Mouse (Mus musculus): Measurements from ENCODE around the gene Ppm1h. TPM values are rescaled to one million over a fixed set of nuclear protein-coding genes. Genes with fewer than 3 reads are reported as not detected.
A peak's percentile ranks its signal among the peaks of the same experiment; 100 is the strongest.

The Ppm1h gene
- polyA plus RNA-seq, 1 experiment from 2014 or later: 24.7 TPM

- Histone ChIP-seq H3K27ac (ENCODE audit: low read length) (no peak overlapping the region), H3K4me1 (ENCODE audit: insufficient read depth, low read length) (peaks cover 10% of the 10 kb centered on the region), H3K36me3 (ENCODE audit: insufficient read depth, low read length) (0 out of 2 replicates have a peak, but pooled peaks cover 3% of the 10 kb centered on the region), H3K27me3 (ENCODE audit: insufficient read depth, low read length) (no peaks in the 10 kb centered on the region), H3K4me3 (ENCODE audit: low read length) (no peak overlapping the region), H3K9me3 (ENCODE audit: low read length) (peaks cover 4% of the 10 kb centered on the region; the same call in 1 of the 2 replicates), H3K4me2 (replicated peaks; ENCODE audit: low read depth, low read length) (no peak overlapping the region), H3K9ac (replicated peaks; ENCODE audit: low read length) (no peak overlapping the region)
- ATAC-seq (ENCODE audit: low FRiP score, low TSS enrichment): no peak
- WGBS: 91% methylated on average over 1 of the region's 1 CpGs
Measured at GRCm38 (mm10) chr10:122696335-122696734, 17.8 kb downstream of the Ppm1h start.

GRCm38 (mm10) chr10:122698347-122698746 is 19.8 kb downstream of the Ppm1h start:
- Histone ChIP-seq H3K9ac (replicated peaks; ENCODE audit: low read length) (no peak overlapping the region), H3K9me3 (ENCODE audit: low read length) (peaks cover 4% of the 10 kb centered on the region; the same call in 1 of the 2 replicates), H3K4me2 (replicated peaks; ENCODE audit: low read depth, low read length) (no peak overlapping the region), H3K4me1 (ENCODE audit: insufficient read depth, low read length) (peaks cover 10% of the 10 kb centered on the region), H3K27ac (ENCODE audit: low read length) (no peak overlapping the region), H3K36me3 (ENCODE audit: insufficient read depth, low read length) (0 out of 2 replicates have a peak, but pooled peaks cover 3% of the 10 kb centered on the region), H3K4me3 (ENCODE audit: low read length) (no peak overlapping the region), H3K27me3 (ENCODE audit: insufficient read depth, low read length) (no peaks in the 10 kb centered on the region)
- ATAC-seq (ENCODE audit: low FRiP score, low TSS enrichment): no peak
- 86% methylated on average over 5 of the region's 5 CpGs for WGBS

- no peak overlapping the region for H3K27ac ChIP-seq (ENCODE audit: low read length)
- WGBS: 84% methylated on average over 5 of the region's 5 CpGs
- H3K9ac ChIP-seq (replicated peaks; ENCODE audit: low read length): no peak overlapping the region
- no peaks in the 10 kb centered on the region for H3K9me3 ChIP-seq (ENCODE audit: low read length)
- ATAC-seq (ENCODE audit: low FRiP score, low TSS enrichment): no peak
- H3K27me3 ChIP-seq (ENCODE audit: insufficient read depth, low read length): no peaks in the 10 kb centered on the region
- no peaks in the 10 kb centered on the region for H3K4me1 ChIP-seq (ENCODE audit: insufficient read depth, low read length)
- H3K36me3 ChIP-seq (ENCODE audit: insufficient read depth, low read length): no peaks in the 10 kb centered on the region
- H3K4me3 ChIP-seq (ENCODE audit: low read length): no peak overlapping the region
- H3K4me2 ChIP-seq (replicated peaks; ENCODE audit: low read depth, low read length): no peak overlapping the region
Measured at GRCm38 (mm10) chr10:122704901-122705300, 26.3 kb downstream of the Ppm1h start.

- H3K4me1 ChIP-seq (ENCODE audit: insufficient read depth, low read length): 0 out of 2 replicates have a peak, but pooled peaks cover under 1% of the 10 kb centered on the region
- H3K27me3 ChIP-seq (ENCODE audit: insufficient read depth, low read length): no peaks in the 10 kb centered on the region
- H3K4me3 ChIP-seq (ENCODE audit: low read length): no peak overlapping the region
- no peaks in the 10 kb centered on the region for H3K9me3 ChIP-seq (ENCODE audit: low read length)
- H3K9ac ChIP-seq (replicated peaks; ENCODE audit: low read length): no peak overlapping the region
- WGBS: 85% methylated on average over 6 of the region's 6 CpGs
- no peak overlapping the region for H3K4me2 ChIP-seq (replicated peaks; ENCODE audit: low read depth, low read length)
- ATAC-seq (ENCODE audit: low FRiP score, low TSS enrichment): no peak
- H3K27ac ChIP-seq (ENCODE audit: low read length): no peak overlapping the region
- H3K36me3 ChIP-seq (ENCODE audit: insufficient read depth, low read length): no peaks in the 10 kb centered on the region
Measured at GRCm38 (mm10) chr10:122705457-122705856, 26.9 kb downstream of the Ppm1h start.

- ATAC-seq (ENCODE audit: low FRiP score, low TSS enrichment): no peak
- H3K27ac ChIP-seq (ENCODE audit: low read length): peak overlapping the region; percentile 31; the same call in 1 of the 2 replicates
Measured at GRCm38 (mm10) chr10:122711381-122711811, 32.8 kb downstream of the Ppm1h start.

GRCm38 (mm10) chr10:122712307-122712706 is 33.7 kb downstream of the Ppm1h start:
- H3K36me3 ChIP-seq (ENCODE audit: insufficient read depth, low read length): no peaks in the 10 kb centered on the region
- H3K9ac ChIP-seq (replicated peaks; ENCODE audit: low read length): no peak overlapping the region
- ATAC-seq (ENCODE audit: low FRiP score, low TSS enrichment): peak; percentile 79
- H3K4me1 ChIP-seq (ENCODE audit: insufficient read depth, low read length): peaks cover 22% of the 10 kb centered on the region; the same call in 1 of the 2 replicates
- no peak overlapping the region for H3K4me2 ChIP-seq (replicated peaks; ENCODE audit: low read depth, low read length)
- no peaks in the 10 kb centered on the region for H3K9me3 ChIP-seq (ENCODE audit: low read length)
- peak overlapping the region; percentile 54; the same call in 1 of the 2 replicates for H3K27ac ChIP-seq (ENCODE audit: low read length)
- H3K4me3 ChIP-seq (ENCODE audit: low read length): no peak overlapping the region
- H3K27me3 ChIP-seq (ENCODE audit: insufficient read depth, low read length): no peaks in the 10 kb centered on the region
- 33% methylated on average over 5 of the region's 5 CpGs for WGBS

More at GRCm38 (mm10) chr10:122711381-122711811, 32.8 kb downstream of the Ppm1h start:
- WGBS: 75% methylated on average over 6 of the region's 6 CpGs
- no peak overlapping the region for H3K9ac ChIP-seq (replicated peaks; ENCODE audit: low read length)
- H3K9me3 ChIP-seq (ENCODE audit: low read length): no peaks in the 10 kb centered on the region
- no peaks in the 10 kb centered on the region for H3K27me3 ChIP-seq (ENCODE audit: insufficient read depth, low read length)
- H3K36me3 ChIP-seq (ENCODE audit: insufficient read depth, low read length): no peaks in the 10 kb centered on the region
- H3K4me1 ChIP-seq (ENCODE audit: insufficient read depth, low read length): peaks cover 18% of the 10 kb centered on the region; the same call in 1 of the 2 replicates
- no peak overlapping the region for H3K4me2 ChIP-seq (replicated peaks; ENCODE audit: low read depth, low read length)
- H3K4me3 ChIP-seq (ENCODE audit: low read length): no peak overlapping the region

- H3K27ac ChIP-seq (ENCODE audit: low read length): no peak overlapping the region
- no peaks in the 10 kb centered on the region for H3K27me3 ChIP-seq (ENCODE audit: insufficient read depth, low read length)
- H3K9ac ChIP-seq (replicated peaks; ENCODE audit: low read length): no peak overlapping the region
- no peak for ATAC-seq (ENCODE audit: low FRiP score, low TSS enrichment)
- H3K36me3 ChIP-seq (ENCODE audit: insufficient read depth, low read length): no peaks in the 10 kb centered on the region
- no peaks in the 10 kb centered on the region for H3K9me3 ChIP-seq (ENCODE audit: low read length)
- H3K4me3 ChIP-seq (ENCODE audit: low read length): no peak overlapping the region
- WGBS: 85% methylated on average over 12 of the region's 12 CpGs
- H3K4me1 ChIP-seq (ENCODE audit: insufficient read depth, low read length): peaks cover 38% of the 10 kb centered on the region
- no peak overlapping the region for H3K4me2 ChIP-seq (replicated peaks; ENCODE audit: low read depth, low read length)
Measured at GRCm38 (mm10) chr10:122715856-122716255, 37.3 kb downstream of the Ppm1h start.

GRCm38 (mm10) chr10:122716286-122716685 is 37.7 kb downstream of the Ppm1h start:
- H3K4me2 ChIP-seq (replicated peaks; ENCODE audit: low read depth, low read length): no peak overlapping the region
- H3K27me3 ChIP-seq (ENCODE audit: insufficient read depth, low read length): no peaks in the 10 kb centered on the region
- 47% methylated on average over 8 of the region's 8 CpGs for WGBS
- no peak overlapping the region for H3K27ac ChIP-seq (ENCODE audit: low read length)
- no peak overlapping the region for H3K4me3 ChIP-seq (ENCODE audit: low read length)
- no peak overlapping the region for H3K9ac ChIP-seq (replicated peaks; ENCODE audit: low read length)
- no peaks in the 10 kb centered on the region for H3K9me3 ChIP-seq (ENCODE audit: low read length)
- peaks cover 38% of the 10 kb centered on the region for H3K4me1 ChIP-seq (ENCODE audit: insufficient read depth, low read length)
- no peaks in the 10 kb centered on the region for H3K36me3 ChIP-seq (ENCODE audit: insufficient read depth, low read length)
- no peak for ATAC-seq (ENCODE audit: low FRiP score, low TSS enrichment)

GRCm38 (mm10) chr10:122716739-122717474 is 38.3 kb downstream of the Ppm1h start:
- H3K4me2 ChIP-seq (replicated peaks; ENCODE audit: low read depth, low read length): no peak overlapping the region
- H3K9ac ChIP-seq (replicated peaks; ENCODE audit: low read length): no peak overlapping the region
- 69% methylated on average over 14 of the region's 14 CpGs for WGBS
- H3K9me3 ChIP-seq (ENCODE audit: low read length): no peaks in the 10 kb centered on the region
- no peak overlapping the region for H3K27ac ChIP-seq (ENCODE audit: low read length)
- ATAC-seq (ENCODE audit: low FRiP score, low TSS enrichment): no peak
- no peaks in the 10 kb centered on the region for H3K27me3 ChIP-seq (ENCODE audit: insufficient read depth, low read length)
- peaks cover 32% of the 10 kb centered on the region for H3K4me1 ChIP-seq (ENCODE audit: insufficient read depth, low read length)
- H3K36me3 ChIP-seq (ENCODE audit: insufficient read depth, low read length): no peaks in the 10 kb centered on the region
- no peak overlapping the region for H3K4me3 ChIP-seq (ENCODE audit: low read length)

GRCm38 (mm10) chr10:122717754-122718415 is 39.3 kb downstream of the Ppm1h start:
- no peak overlapping the region for H3K27ac ChIP-seq (ENCODE audit: low read length)
- H3K9me3 ChIP-seq (ENCODE audit: low read length): no peaks in the 10 kb centered on the region
- WGBS: 49% methylated on average over 14 of the region's 14 CpGs
- H3K4me3 ChIP-seq (ENCODE audit: low read length): no peak overlapping the region
- H3K9ac ChIP-seq (replicated peaks; ENCODE audit: low read length): no peak overlapping the region
- no peaks in the 10 kb centered on the region for H3K27me3 ChIP-seq (ENCODE audit: insufficient read depth, low read length)
- peaks cover 28% of the 10 kb centered on the region for H3K4me1 ChIP-seq (ENCODE audit: insufficient read depth, low read length)
- 0 out of 2 replicates have a peak, but pooled peaks have one; percentile 20 for ATAC-seq (ENCODE audit: low FRiP score, low TSS enrichment)
- H3K4me2 ChIP-seq (replicated peaks; ENCODE audit: low read depth, low read length): no peak overlapping the region
- H3K36me3 ChIP-seq (ENCODE audit: insufficient read depth, low read length): no peaks in the 10 kb centered on the region

All from kidney, embryonic 16.5 days (tissue).